Mouse (Mus musculus) cerebral cortex, adult 2 months (tissue): ENCODE results near the gene Ythdf2.

Experiments used
- WGBS: fragments of 180-500 bp; shearing (Covaris S2); methylation state at CpG from one replicate; pipeline ENCODE4 v1.1.7; 2018; 5-methylcytosine and 5-hydroxymethylcytosine counted together

Ythdf2 gene

GRCm38 (mm10) chr4:132146201-132146600 is 65.9 kb downstream of the Ythdf2 start:
- 75% methylated on average over 5 of the region's 5 CpGs for WGBS

GRCm38 (mm10) chr4:132145092-132145491 is 67.0 kb downstream of the Ythdf2 start:
- WGBS = 50% methylated on average over 10 of the region's 10 CpGs

- WGBS = under 1% methylated on average over 86 of the region's 89 CpGs
Measured at GRCm38 (mm10) chr4:132144080-132144841, 67.8 kb downstream of the Ythdf2 start, which contains the start of gene Oprd1. TSS of gene Oprd1 (minus strand) at chr4:132144486.

GRCm38 (mm10) chr4:132138640-132139039 is 73.5 kb downstream of the Ythdf2 start:
- WGBS = 92% methylated on average over 2 of the region's 2 CpGs

- 78% methylated on average over 7 of the region's 7 CpGs for WGBS
Measured at GRCm38 (mm10) chr4:132137013-132137412, 75.1 kb downstream of the Ythdf2 start.
